Mouse (Mus musculus): ENCODE measurements around the gene Olfr1177-ps. TPM values are rescaled to one million over a fixed set of nuclear protein-coding genes. Genes with fewer than 3 reads are reported as not detected.

The Olfr1177-ps gene
- polyA plus RNA-seq (2012), result not detected in 2 replicates

DNA sequence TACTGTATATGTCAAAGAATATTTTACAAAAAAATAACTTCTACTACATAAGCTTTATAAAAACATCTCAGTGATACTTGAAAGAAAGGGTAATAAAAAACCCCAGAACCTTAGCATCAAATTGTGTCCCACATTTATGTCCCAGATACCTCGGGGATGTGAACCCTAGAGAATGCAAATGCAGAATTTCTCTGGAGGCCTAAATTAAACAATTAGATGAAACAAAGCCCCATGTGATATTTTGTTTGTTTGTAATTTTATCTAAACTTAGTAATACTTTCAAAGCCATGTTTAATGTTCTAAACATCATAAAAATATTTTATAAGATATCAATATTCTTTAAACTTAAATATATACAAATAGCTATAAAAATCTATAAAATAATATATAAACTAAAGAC lies at the start of gene Olfr1177-ps:
Gene Olfr1177-ps (minus strand): TSS at position 101 of the 400 bp plus-strand sequence.
- TF ChIP-seq GATA1 (IDR thresholded peaks at IDR 0.05; ENCODE audit: low read length), result no peak

- no peak for TF ChIP-seq GATA1 (IDR thresholded peaks at IDR 0.05; ENCODE audit: low read length)
These were observed 40.5 kb upstream of the Olfr1177-ps start, which contains the start of gene Olfr1178 for GRCm38 (mm10) chr2:88386762-88387161. TSS of gene Olfr1178 (plus strand) at chr2:88387062.

DNA sequence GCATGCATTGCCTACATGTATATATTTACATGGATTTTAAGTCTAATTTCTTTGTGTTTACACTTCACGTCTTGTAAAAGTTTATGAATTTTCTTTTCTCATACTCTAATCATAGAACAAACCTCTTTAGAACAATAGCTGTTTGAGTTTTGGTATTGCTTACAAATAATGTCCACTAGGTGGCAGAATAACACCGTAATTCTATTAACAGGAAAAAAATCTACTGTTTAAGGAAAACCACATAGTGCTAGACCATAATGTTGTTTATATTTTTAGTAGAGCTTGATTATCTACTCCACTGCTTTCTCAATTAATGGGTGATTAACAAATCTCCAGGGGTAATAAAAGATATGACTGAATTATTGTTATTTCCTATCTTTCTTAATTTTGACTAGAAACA lies 10.0 kb upstream of the Olfr1177-ps start:
- no peak for TF ChIP-seq GATA1 (IDR thresholded peaks at IDR 0.05; ENCODE audit: low read length)

DNA sequence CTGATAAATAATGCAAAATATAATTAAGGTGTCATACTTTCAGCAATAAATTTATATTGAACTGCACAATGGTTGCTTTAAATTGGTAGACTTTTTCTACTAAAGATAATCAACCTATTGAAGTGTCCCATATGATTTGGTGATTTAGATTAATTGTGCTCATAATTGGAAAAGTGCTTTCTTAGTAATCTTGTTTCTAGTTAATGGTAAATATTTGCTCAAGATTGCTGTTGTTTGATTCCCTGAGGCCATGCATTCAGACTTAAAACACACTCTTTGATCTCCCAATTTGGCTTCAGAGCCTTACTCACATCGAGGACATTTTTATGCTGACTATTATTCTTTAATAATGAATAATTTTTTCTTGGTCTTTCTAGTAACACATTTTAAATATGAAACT lies 9.9 kb downstream of the Olfr1177-ps start, which contains the start of gene Olfr1176:
Gene Olfr1176 (plus strand): TSS at position 301 of the 400 bp plus-strand sequence.
- TF ChIP-seq GATA1 (IDR thresholded peaks at IDR 0.05; ENCODE audit: low read length), result no peak

GRCm38 (mm10) chr2:88327115-88327514 lies 19.2 kb downstream of the Olfr1177-ps start, which contains the start of gene Olfr1175-ps:
TSS of gene Olfr1175-ps (minus strand) at chr2:88327215.
- no peak for TF ChIP-seq GATA1 (IDR thresholded peaks at IDR 0.05; ENCODE audit: low read length)

- no peak for TF ChIP-seq GATA1 (IDR thresholded peaks at IDR 0.05; ENCODE audit: low read length)
These were observed 31.3 kb downstream of the Olfr1177-ps start, which contains the start of gene Olfr1174-ps for GRCm38 (mm10) chr2:88315035-88315434. TSS of gene Olfr1174-ps (minus strand) at chr2:88315135.

Other genes starting within 250 kb of the Olfr1177-ps start
- gene Olfr1166, start 218.2 kb downstream of the Olfr1177-ps start, polyA plus RNA-seq (2012), result not detected in 2 replicates
- gene Olfr1167, start 191.3 kb downstream of the Olfr1177-ps start, polyA plus RNA-seq (2012), result not detected in 2 replicates
- not detected in 2 replicates for gene Olfr1168, start 164.6 kb downstream of the Olfr1177-ps start, polyA plus RNA-seq (2012)
- gene Olfr1170, start 118.2 kb downstream of the Olfr1177-ps start, polyA plus RNA-seq (2012), result not detected in 2 replicates
- gene Olfr1173, start 66.6 kb downstream of the Olfr1177-ps start, polyA plus RNA-seq (2012), result not detected in 2 replicates
- gene Olfr1174-ps, start 31.4 kb downstream of the Olfr1177-ps start, polyA plus RNA-seq (2012), result not detected in 2 replicates
- not detected in 2 replicates for gene Olfr1175-ps, start 19.3 kb downstream of the Olfr1177-ps start, polyA plus RNA-seq (2012)
- not detected in 2 replicates for gene Olfr1176, start 9.8 kb downstream of the Olfr1177-ps start, polyA plus RNA-seq (2012)
- gene Olfr1178, start 40.6 kb upstream of the Olfr1177-ps start, polyA plus RNA-seq (2012), result not detected in 2 replicates
- gene Olfr1179, start 60.0 kb upstream of the Olfr1177-ps start, polyA plus RNA-seq (2012), result not detected in 2 replicates
- not detected in 2 replicates for gene Olfr1180, start 72.7 kb upstream of the Olfr1177-ps start, polyA plus RNA-seq (2012)
- gene Olfr1181, start 79.7 kb upstream of the Olfr1177-ps start, polyA plus RNA-seq (2012), result not detected in 2 replicates
- not detected in 2 replicates for gene Gm13757, start 102.6 kb upstream of the Olfr1177-ps start, polyA plus RNA-seq (2012)
- gene Olfr1183, start 108.4 kb upstream of the Olfr1177-ps start, polyA plus RNA-seq (2012), result not detected in 2 replicates
- gene Olfr1184, start 137.1 kb upstream of the Olfr1177-ps start, polyA plus RNA-seq (2012), result not detected in 2 replicates
- not detected in 2 replicates for gene Olfr1185-ps1, start 146.8 kb upstream of the Olfr1177-ps start, polyA plus RNA-seq (2012)
- not detected in 2 replicates for gene Olfr1186, start 172.1 kb upstream of the Olfr1177-ps start, polyA plus RNA-seq (2012)
- not detected in 2 replicates for gene Olfr1188, start 210.4 kb upstream of the Olfr1177-ps start, polyA plus RNA-seq (2012)
- not detected in 2 replicates for gene Olfr1189, start 240.0 kb upstream of the Olfr1177-ps start, polyA plus RNA-seq (2012)